Comparison of ENCODE assay signal across 39 mouse cellular contexts in the genomic region with DNA sequence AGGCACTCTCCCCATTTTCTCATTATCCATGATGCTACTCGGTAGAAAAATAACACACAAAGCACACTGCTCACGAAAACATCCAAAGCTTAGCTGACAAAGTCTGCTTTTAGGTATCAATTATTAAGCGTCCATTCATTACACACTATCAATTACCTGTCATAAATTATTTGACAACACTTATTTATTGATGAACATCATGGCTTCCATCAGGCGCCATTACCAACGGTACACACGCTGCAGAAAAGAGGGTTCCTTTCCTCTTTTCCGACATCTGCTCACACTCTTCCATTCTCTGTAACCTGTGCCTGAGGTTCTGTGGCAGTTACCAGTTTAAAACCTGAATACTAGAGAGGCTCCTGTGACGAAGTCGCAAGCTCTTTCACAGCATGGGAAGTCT. TPM values are rescaled to one million over a fixed set of nuclear protein-coding genes. Genes with fewer than 3 reads are reported as not detected.
"Had no signal": no experiment of that assay in that cellular context is flagged by ENCODE, and none has a peak within 500 bp of the region (broad histone marks: within the 10 kb centered on the region; RNA-seq: fewer than 3 reads in every experiment).

A gene (minus strand): TSS at position 101 of the 400 bp plus-strand sequence.

- H3K27ac ChIP-seq: left cerebral cortex, adult 2 months; limb, embryonic 10.5 days; limb, embryonic 12.5 days; limb, embryonic 13.5 days; limb, embryonic 15.5 days; liver, embryonic 12.5 days; liver, embryonic 13.5 days; liver, embryonic 14.5 days; liver, embryonic 15.5 days; lung, embryonic 15.5 days; macrophage; midbrain, embryonic 10.5 days; midbrain, embryonic 12.5 days; midbrain, embryonic 13.5 days had no signal

- H3K9me3 ChIP-seq: limb, embryonic 10.5 days; limb, embryonic 12.5 days; limb, embryonic 13.5 days; limb, embryonic 15.5 days; liver, embryonic 12.5 days; liver, embryonic 13.5 days; liver, embryonic 15.5 days; lung, embryonic 15.5 days; megakaryocyte, embryonic 14.5 days; midbrain, embryonic 10.5 days; midbrain, embryonic 12.5 days; midbrain, embryonic 13.5 days had no signal

- H3K9ac ChIP-seq: limb, embryonic 12.5 days; limb, embryonic 13.5 days; limb, embryonic 15.5 days; liver, embryonic 12.5 days; liver, embryonic 13.5 days; liver, embryonic 14.5 days; liver, embryonic 15.5 days; liver, postnatal 0 days; lung, embryonic 14.5 days; lung, embryonic 15.5 days; midbrain, embryonic 12.5 days; midbrain, embryonic 13.5 days had no signal

- H3K4me2 ChIP-seq: limb, embryonic 12.5 days; limb, embryonic 13.5 days; limb, embryonic 15.5 days; liver, embryonic 11.5 days; liver, embryonic 12.5 days; liver, embryonic 13.5 days; liver, embryonic 15.5 days; lung, embryonic 14.5 days; lung, embryonic 15.5 days; midbrain, embryonic 12.5 days; midbrain, embryonic 13.5 days had no signal

- H3K4me3 ChIP-seq: left cerebral cortex, adult 2 months; limb, embryonic 10.5 days; limb, embryonic 12.5 days; limb, embryonic 13.5 days; limb, embryonic 15.5 days; liver, embryonic 12.5 days; liver, embryonic 13.5 days; liver, embryonic 15.5 days; lung, embryonic 15.5 days; megakaryocyte, embryonic 14.5 days; midbrain, embryonic 10.5 days; midbrain, embryonic 12.5 days; midbrain, embryonic 13.5 days; myocyte had no signal

- ATAC-seq: liver, embryonic 12.5 days; liver, postnatal 0 days; lung, postnatal 0 days; midbrain, embryonic 13.5 days; midbrain, embryonic 16.5 days had no signal

- H3K27me3 ChIP-seq: limb, embryonic 12.5 days; limb, embryonic 13.5 days; limb, embryonic 15.5 days; liver, embryonic 12.5 days; liver, embryonic 13.5 days; liver, embryonic 15.5 days; lung, embryonic 15.5 days; megakaryocyte, embryonic 14.5 days; midbrain, embryonic 12.5 days; midbrain, embryonic 13.5 days had no signal

- H3K4me1 ChIP-seq: limb, embryonic 10.5 days; limb, embryonic 12.5 days; limb, embryonic 13.5 days; limb, embryonic 15.5 days; liver, embryonic 12.5 days; lung, embryonic 15.5 days; midbrain, embryonic 10.5 days; midbrain, embryonic 12.5 days; midbrain, embryonic 13.5 days had no signal

- DNase-seq: left cerebral cortex, postnatal 4 days; liver; liver, embryonic 13.5 days; liver, postnatal 0 days; lung, adult 18-20 months; lung, adult 2 months; lung, embryonic 14.5 days; lung, postnatal 10 days; lung, postnatal 14 days; lung, postnatal 36 days; lung, postnatal 4 days; midbrain, embryonic 14.5 days had no signal

RNA-seq across cellular contexts. Expression of the gene that starts here (rescaled TPM):
- total RNA-seq: liver, adult 2 months; megakaryocyte progenitor cell, adult 5-6 weeks; megakaryocyte, adult 5-6 weeks; megakaryocyte-erythroid progenitor cell, adult 5-6 weeks; monocyte, adult 5-6 weeks had no signal
- polyA plus RNA-seq: limb, embryonic 12.5 days; limb, embryonic 13.5 days; liver, adult 2 months; liver, embryonic 11.5 days; liver, embryonic 12.5 days; liver, embryonic 13.5 days; liver, embryonic 15.5 days; liver, embryonic 16.5 days; liver, postnatal 0 days; lung, embryonic 14.5 days; lung, embryonic 15.5 days; lung, embryonic 16.5 days; lung, postnatal 0 days; macrophage; midbrain, embryonic 12.5 days; midbrain, embryonic 14.5 days; midbrain, embryonic 16.5 days; midbrain, postnatal 0 days; neural tube, embryonic 11.5 days had no signal
